Mouse (Mus musculus) heart, postnatal 4 days (tissue): ENCODE data around the gene Lcmt2. TPM values are rescaled to one million over a fixed set of nuclear protein-coding genes. Genes with fewer than 3 reads are reported as not detected.
"Not testable (repeated sequence)": the region's sequence is repeated elsewhere in the genome, so short reads cannot be mapped to it uniquely, and the experiment has no call there.

ENCODE experiments used
- DNase-seq: peaks from one replicate; pipeline ENCODE4 v3.0.0; 2021
- total RNA-seq, 2 experiments: library from RNA; stranded (reverse); gene quantifications; 2 replicates each; pipeline ENCODE4 v1.2.3; 2021

The Lcmt2 gene
- 10 to 100 TPM; 11.2 to 14.3 TPM for total RNA-seq

GRCm38 (mm10) chr2:121140018-121140882, at the start of gene Lcmt2, which contains the start of gene Adal:
Lcmt2 (minus strand) TSS chr2:121140653.
Adal (plus strand) TSS chr2:121140428.
- peak; percentile 91 for DNase-seq

DNA sequence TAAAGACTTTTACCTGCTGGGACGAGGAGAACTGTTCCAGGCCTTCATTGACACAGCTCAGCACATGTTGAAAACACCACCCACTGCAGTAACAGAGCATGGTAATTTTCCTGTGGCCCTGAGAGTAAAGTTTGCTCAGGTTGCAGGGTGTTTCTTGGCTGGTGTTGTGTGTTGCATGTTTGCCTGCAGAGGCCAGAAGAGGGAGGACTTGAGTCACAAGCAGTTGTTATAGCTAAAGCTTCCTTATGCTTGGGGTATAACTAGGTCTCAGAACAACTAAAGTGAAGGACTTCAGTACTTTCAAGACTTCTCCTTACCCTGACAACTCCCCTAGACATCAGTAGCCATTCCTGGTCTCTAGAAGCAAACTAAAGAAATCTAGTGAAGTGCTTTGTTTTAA, 48.1 kb upstream of the Lcmt2 start:
- no peak for DNase-seq

- no peak for DNase-seq
These were observed 43.7 kb upstream of the Lcmt2 start for GRCm38 (mm10) chr2:121184142-121184541.

- no peak for DNase-seq
These were observed 43.0 kb upstream of the Lcmt2 start for GRCm38 (mm10) chr2:121183431-121183830.

- no peak for DNase-seq
These were observed 38.5 kb upstream of the Lcmt2 start for GRCm38 (mm10) chr2:121178828-121179479.

GRCm38 (mm10) chr2:121170980-121171742, 30.7 kb upstream of the Lcmt2 start, which contains the start of gene Zscan29:
Zscan29 (minus strand) TSS chr2:121171125.
- DNase-seq, result peak; percentile 93

GRCm38 (mm10) chr2:121170481-121170971, 30.1 kb upstream of the Lcmt2 start, which contains the start of gene Tubgcp4:
Tubgcp4 (plus strand) TSS chr2:121170654.
- no peak for DNase-seq

GRCm38 (mm10) chr2:121169902-121170301, 29.4 kb upstream of the Lcmt2 start:
- DNase-seq, result peak; percentile 39

DNA sequence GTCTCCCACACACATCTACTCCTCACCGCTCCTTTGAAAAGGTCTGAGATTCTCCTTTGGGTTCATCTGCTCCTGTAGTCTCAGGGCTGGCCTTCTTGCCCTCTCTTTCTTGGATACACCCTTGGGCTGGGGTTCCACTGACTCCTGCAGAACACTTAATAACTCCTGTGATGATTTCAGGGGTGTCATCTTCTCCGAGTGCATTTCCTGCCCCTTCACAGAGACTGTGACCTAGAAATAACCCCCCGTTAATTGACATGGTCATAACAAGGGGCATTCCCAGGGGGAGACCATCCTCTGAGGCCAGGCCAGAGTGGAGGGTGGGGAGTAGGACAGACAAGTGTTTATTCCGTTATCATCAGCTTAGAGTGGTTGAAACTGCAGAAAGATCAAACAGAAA, 28.7 kb upstream of the Lcmt2 start:
- DNase-seq, result no peak

DNA sequence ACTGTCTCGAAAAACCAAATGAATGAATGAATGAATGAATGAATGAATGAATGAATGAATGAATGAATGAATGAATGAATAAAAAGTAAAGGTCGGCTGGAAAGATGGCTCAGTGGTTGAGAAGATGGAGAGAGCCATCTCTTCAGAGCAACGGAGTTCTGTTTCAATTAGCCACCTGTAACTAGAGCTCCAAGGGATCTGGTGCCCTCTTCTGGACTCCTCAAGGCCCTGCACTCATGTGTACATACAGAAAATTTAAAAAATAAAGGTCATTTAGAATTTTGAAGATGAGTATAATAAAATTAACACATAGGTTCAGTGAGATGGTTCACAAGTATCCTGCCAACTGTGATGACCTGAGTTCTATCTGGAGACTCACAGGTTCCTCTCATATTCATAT, 12.6 kb upstream of the Lcmt2 start:
- no peak for DNase-seq

DNA sequence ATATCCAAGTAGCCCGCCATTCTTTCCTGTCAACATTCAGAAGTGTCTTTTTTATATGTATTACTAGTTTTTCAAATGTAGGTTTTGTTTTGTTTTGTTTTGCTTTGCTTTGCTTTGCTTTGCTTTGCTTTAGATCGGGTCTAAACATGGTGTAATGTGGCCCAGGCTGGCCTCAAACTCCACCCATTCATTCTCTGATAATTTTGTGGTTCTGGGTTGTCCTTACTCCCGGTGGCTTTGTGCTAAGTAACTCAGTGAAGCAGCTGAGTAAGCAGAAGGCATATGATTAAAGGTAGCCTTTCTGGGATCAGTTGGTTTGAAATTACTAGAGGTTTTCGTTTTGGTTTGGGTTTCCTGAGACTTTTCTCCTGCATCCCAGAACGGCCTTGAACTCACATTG, 9.2 kb upstream of the Lcmt2 start:
- no peak for DNase-seq

- no peak for DNase-seq
These were observed 2.0 kb upstream of the Lcmt2 start for GRCm38 (mm10) chr2:121142415-121142814.

GRCm38 (mm10) chr2:121141216-121142035, 973 bp upstream of the Lcmt2 start:
- no peak for DNase-seq

GRCm38 (mm10) chr2:121139266-121140017, 1.0 kb downstream of the Lcmt2 start:
- DNase-seq, result peak; percentile 74

DNA sequence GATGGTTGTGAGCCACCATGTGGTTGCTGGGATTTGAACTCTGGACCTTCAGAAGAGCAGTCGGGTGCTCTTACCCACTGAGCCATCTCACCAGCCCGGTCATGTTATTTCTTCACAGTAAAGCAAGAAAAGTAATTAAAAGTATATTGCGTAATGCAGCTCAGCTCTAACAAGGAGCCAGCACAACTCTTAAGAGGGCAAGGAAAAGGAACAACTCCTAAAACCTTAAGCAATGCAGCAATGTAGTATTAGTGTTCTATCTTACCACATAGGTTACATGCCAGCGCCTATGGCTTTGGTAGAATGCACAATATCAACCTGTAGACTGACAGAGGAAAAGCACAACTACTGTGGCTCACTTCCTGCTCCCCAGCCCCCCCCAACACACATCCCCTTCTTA, 3.1 kb downstream of the Lcmt2 start:
- no peak for DNase-seq

DNA sequence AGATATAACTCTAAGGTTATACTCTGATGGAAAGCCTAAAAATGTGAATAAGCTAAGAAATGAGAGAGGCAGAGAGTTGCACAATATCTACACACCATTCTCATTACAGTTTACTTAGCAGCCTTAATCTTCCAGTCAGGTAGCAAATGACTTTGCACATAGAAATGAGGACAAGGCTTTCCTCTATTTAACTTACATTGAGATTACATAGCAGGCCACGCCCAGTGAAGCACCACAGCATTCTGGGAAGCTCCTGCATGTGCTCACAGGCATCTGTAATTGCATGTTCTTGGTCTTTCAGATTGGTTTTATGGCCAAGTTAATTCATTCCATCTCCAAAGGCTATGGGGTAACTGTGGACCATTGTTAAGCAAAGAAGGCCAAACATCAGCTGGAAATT, 7.6 kb downstream of the Lcmt2 start:
- DNase-seq, result no peak

- no peak for DNase-seq
These were observed 11.4 kb downstream of the Lcmt2 start for GRCm38 (mm10) chr2:121128865-121129620.

DNA sequence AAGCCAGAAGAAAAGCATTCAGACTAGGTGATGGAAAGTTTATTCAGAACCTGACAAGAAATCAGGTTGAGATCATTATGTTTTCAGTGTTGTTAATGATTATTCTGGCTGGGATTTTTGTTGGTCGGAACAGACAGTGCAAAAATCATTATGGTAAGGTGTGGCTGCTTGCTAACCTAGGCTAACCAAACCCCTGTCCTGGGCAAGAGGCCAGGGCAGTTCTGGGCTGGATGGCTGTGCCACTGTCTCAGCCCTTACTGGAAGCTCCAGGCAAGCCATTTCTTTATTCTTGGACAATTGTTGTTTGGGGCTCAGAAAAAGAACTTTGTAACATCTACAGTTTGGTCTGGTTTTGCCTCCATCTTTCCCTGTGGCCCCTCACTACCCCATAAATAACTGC, 12.9 kb downstream of the Lcmt2 start:
- no peak for DNase-seq

DNA sequence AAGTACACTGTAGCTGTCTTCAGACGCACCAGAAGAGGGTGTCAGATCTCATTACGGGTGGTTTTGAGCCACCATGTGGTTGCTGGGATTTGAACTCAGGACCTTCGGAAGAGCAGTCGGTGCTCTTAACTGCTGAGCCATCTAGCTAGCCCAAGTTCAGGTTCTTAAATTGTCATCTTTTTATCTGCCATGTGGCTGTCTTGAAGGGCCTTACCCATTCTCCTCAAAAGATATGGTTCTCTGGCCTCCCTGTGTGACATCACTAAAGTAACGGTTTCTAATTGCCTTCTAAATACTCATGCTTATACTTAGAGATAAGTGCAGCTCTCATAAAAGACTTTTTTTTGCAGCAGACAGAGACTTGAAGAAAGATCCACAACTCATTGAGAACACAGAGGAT, 14.2 kb downstream of the Lcmt2 start:
- DNase-seq, result not testable (repeated sequence)

GRCm38 (mm10) chr2:121119260-121119659, 21.2 kb downstream of the Lcmt2 start:
- no peak for DNase-seq
